Mouse (Mus musculus) embryonic facial prominence, embryonic 11.5 days (tissue): Measurements from ENCODE around the gene Ndufa12. TPM values are rescaled to one million over a fixed set of nuclear protein-coding genes. Genes with fewer than 3 reads are reported as not detected.

Source experiments
- ATAC-seq: fragments of 200-750 bp; cut with Nextera tagmentation; replicated peaks from 2 replicates; pipeline ENCODE4 v1.8.0; 2017; ENCODE audit warnings: low read depth; ENCODE audit not compliant: insufficient number of reproducible peaks, low FRiP score, low TSS enrichment
- DNase-seq: peaks from one replicate; pipeline ENCODE4 v3.0.0-alpha.2; 2015; ENCODE audit warnings: low spot score
- H3K27ac ChIP-seq: fragments of 300-500 bp; sonication (generic); replicated peaks from 2 replicates; pipeline ENCODE4 v1.5.1; 2014; ENCODE audit warnings: mild to moderate bottlenecking, low read depth, low read length, control low read depth
- H3K27me3 ChIP-seq: fragments of 300-500 bp; sonication (generic); 2 replicates; pipeline ENCODE4 v1.6.1; 2014; ENCODE audit warnings: mild to moderate bottlenecking, low read length, moderate library complexity, mixed read lengths; ENCODE audit not compliant: control insufficient read depth, insufficient read depth
- H3K36me3 ChIP-seq: fragments of 300-500 bp; sonication (generic); replicated peaks from 2 replicates; pipeline ENCODE4 v1.6.1; 2014; ENCODE audit warnings: low read depth, mild to moderate bottlenecking, low read length, moderate library complexity, mixed read lengths; ENCODE audit not compliant: control insufficient read depth, insufficient read depth
- H3K4me1 ChIP-seq: fragments of 300-500 bp; sonication (generic); 2 replicates; pipeline ENCODE4 v1.6.1; 2014; ENCODE audit warnings: low read length, mixed read lengths; ENCODE audit not compliant: control insufficient read depth, insufficient read depth
- H3K4me2 ChIP-seq: fragments of 300-500 bp; sonication (generic); 2 replicates; pipeline ENCODE4 v1.6.1; 2014; ENCODE audit warnings: low read depth, mild to moderate bottlenecking, control low read depth, low read length, moderate library complexity
- H3K4me3 ChIP-seq: fragments of 300-500 bp; sonication (generic); 2 replicates; pipeline ENCODE4 v1.5.1; 2014; ENCODE audit warnings: low read depth, low read length, control low read depth
- H3K9ac ChIP-seq: fragments of 300-500 bp; sonication (generic); replicated peaks from 2 replicates; pipeline ENCODE4 v1.6.1; 2014; ENCODE audit warnings: mild to moderate bottlenecking, control low read depth, low read length
- H3K9me3 ChIP-seq: fragments of 300-500 bp; sonication (generic); replicated peaks from 2 replicates; pipeline ENCODE4 v1.6.1; 2016; ENCODE audit warnings: mild to moderate bottlenecking, low read length, inconsistent platforms, mixed read lengths; ENCODE audit not compliant: control insufficient read depth
- WGBS: fragments of 180-500 bp; shearing (Covaris S2); extraction: QIAGEN DNeasy Blood & Tissue Kit; methylation state at CpG from one replicate; pipeline ENCODE4 v1.1.7; 2014; 5-methylcytosine and 5-hydroxymethylcytosine counted together
- polyA plus RNA-seq: library from polyadenylated mRNA; unstranded; fragments of >200 nt; fragmentation: Nextera tagmentation; extraction: Ambion mirVana; gene quantifications from 2 replicates; pipeline ENCODE4 v1.2.1, GENCODE M21; 2014

Gene Ndufa12
- polyA plus RNA-seq, 1 experiment from 2014 or later, result 485 TPM

- no peaks in the 10 kb centered on the region for H3K4me1 ChIP-seq
- H3K27ac ChIP-seq, result no peak overlapping the region
- no peak for ATAC-seq
- WGBS, result 85% methylated on average over 5 of the region's 5 CpGs
- no peak overlapping the region for H3K9ac ChIP-seq
- peaks cover under 1% of the 10 kb centered on the region for H3K36me3 ChIP-seq
- DNase-seq, result no peak
- H3K4me2 ChIP-seq, result no peak overlapping the region
- H3K9me3 ChIP-seq, result no peaks in the 10 kb centered on the region
- H3K27me3 ChIP-seq, result no peaks in the 10 kb centered on the region
- H3K4me3 ChIP-seq, result no peak overlapping the region
Observed at GRCm38 (mm10) chr10:94164104-94164845, 34.2 kb upstream of the Ndufa12 start.

GRCm38 (mm10) chr10:94165426-94165825 lies 33.1 kb upstream of the Ndufa12 start:
- H3K9ac ChIP-seq, result no peak overlapping the region
- no peak overlapping the region for H3K27ac ChIP-seq
- no peaks in the 10 kb centered on the region for H3K27me3 ChIP-seq
- H3K4me1 ChIP-seq, result no peaks in the 10 kb centered on the region
- WGBS, result 94% methylated on average over 16 of the region's 16 CpGs
- ATAC-seq (no peak), DNase-seq (no peak)
- no peak overlapping the region for H3K4me3 ChIP-seq
- no peaks in the 10 kb centered on the region for H3K9me3 ChIP-seq
- no peak overlapping the region for H3K4me2 ChIP-seq
- peaks cover 9% of the 10 kb centered on the region for H3K36me3 ChIP-seq

DNA sequence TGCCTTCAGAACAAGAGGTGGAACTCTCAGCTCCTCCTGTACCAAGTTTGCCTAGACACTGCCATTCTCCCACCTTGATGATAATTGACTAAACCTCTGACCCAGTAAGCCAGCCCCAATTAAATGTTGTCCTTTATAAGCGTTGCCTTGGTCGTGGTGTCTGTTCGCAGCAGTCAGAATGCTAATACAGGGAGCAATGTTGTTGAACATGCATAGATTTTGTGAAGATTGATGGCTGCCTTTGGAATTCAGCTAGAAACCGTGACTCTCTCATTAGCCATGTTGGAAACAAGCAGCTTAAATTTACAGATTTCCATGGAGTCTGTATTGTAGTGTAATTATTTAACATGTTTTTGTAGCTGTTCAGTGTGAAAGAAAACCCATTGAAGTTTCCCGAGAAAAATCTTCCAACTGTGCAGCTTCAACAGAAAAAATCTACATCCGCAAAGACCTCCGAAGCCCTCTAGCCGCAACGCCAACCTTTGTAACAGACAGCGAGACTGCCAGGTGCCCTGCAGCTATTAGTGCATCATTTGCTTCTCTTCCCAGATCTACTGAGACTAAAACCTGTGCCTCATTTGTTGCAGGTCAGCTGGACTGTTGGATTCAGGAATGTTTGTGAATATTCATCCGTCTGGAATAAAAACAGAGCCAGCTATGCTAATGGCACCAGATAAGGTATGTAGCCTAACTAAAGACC lies 31.3 kb upstream of the Ndufa12 start:
- no peak for ATAC-seq
- 94% methylated on average over 11 of the region's 11 CpGs for WGBS
- H3K9ac ChIP-seq, result no peak overlapping the region
- no peak overlapping the region for H3K27ac ChIP-seq
- H3K4me3 ChIP-seq, result no peak overlapping the region
- no peak for DNase-seq
- no peaks in the 10 kb centered on the region for H3K4me1 ChIP-seq
- H3K4me2 ChIP-seq, result no peak overlapping the region
- no peaks in the 10 kb centered on the region for H3K27me3 ChIP-seq
- H3K36me3 ChIP-seq, result peaks cover 9% of the 10 kb centered on the region
- no peaks in the 10 kb centered on the region for H3K9me3 ChIP-seq

DNA sequence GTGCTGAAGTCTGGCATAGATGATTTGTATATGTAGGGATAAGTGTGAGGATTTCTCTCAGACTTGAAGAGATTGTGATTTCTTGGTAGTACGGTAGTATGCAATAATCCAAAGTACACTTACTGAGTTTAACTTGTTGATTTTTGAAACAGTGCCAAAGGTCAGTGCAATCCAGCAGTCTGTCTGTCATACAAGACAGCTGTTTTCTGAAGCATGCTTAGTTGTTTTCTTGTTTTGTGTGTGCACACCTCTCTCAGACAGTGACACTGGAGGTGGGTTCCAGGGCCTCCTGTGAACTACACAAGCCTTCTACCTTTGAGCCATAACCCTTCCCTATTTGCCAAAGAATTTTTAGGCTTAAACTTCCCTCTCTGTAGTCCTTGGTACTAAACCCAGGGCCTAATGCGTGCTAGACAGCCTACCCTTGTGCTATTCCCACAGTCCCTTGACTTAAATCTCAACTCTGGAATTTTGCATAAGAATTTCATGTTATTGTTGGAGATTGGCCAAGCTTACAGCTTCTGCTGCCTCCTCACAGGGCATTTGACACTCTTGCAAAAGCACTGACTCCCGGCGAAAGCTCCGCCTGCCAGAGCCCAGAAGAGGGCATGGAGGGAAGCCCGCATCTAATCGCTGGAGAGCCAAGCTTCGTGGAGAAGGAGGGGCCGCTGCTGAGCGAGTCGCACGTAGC lies 26.9 kb upstream of the Ndufa12 start:
- Histone ChIP-seq H3K36me3 (peaks cover 9% of the 10 kb centered on the region), H3K9me3 (no peaks in the 10 kb centered on the region), H3K4me2 (no peak overlapping the region), H3K4me1 (no peaks in the 10 kb centered on the region), H3K27me3 (no peaks in the 10 kb centered on the region), H3K27ac (no peak overlapping the region), H3K4me3 (no peak overlapping the region), H3K9ac (no peak overlapping the region)
- ATAC-seq (no peak), DNase-seq (no peak)
- WGBS, result 60% methylated on average over 12 of the region's 12 CpGs

GRCm38 (mm10) chr10:94172137-94172536 lies 26.4 kb upstream of the Ndufa12 start:
- H3K4me2 ChIP-seq, result no peak overlapping the region
- no peak for ATAC-seq

GRCm38 (mm10) chr10:94172706-94173105 lies 25.8 kb upstream of the Ndufa12 start:
- 62% methylated on average over 6 of the region's 6 CpGs for WGBS
- no peak overlapping the region for H3K27ac ChIP-seq
- H3K4me1 ChIP-seq, result no peaks in the 10 kb centered on the region
- no peaks in the 10 kb centered on the region for H3K9me3 ChIP-seq
- no peak overlapping the region for H3K4me3 ChIP-seq
- no peak overlapping the region for H3K4me2 ChIP-seq
- H3K9ac ChIP-seq, result no peak overlapping the region
- DNase-seq (no peak), ATAC-seq (no peak)
- no peaks in the 10 kb centered on the region for H3K27me3 ChIP-seq
- H3K36me3 ChIP-seq, result peaks cover 9% of the 10 kb centered on the region

More at GRCm38 (mm10) chr10:94172137-94172536, 26.4 kb upstream of the Ndufa12 start:
- no peak overlapping the region for H3K9ac ChIP-seq
- no peaks in the 10 kb centered on the region for H3K4me1 ChIP-seq
- no peak for DNase-seq
- no peak overlapping the region for H3K27ac ChIP-seq
- H3K9me3 ChIP-seq, result no peaks in the 10 kb centered on the region
- 71% methylated on average over 11 of the region's 11 CpGs for WGBS
- peaks cover 9% of the 10 kb centered on the region for H3K36me3 ChIP-seq
- no peak overlapping the region for H3K4me3 ChIP-seq
- no peaks in the 10 kb centered on the region for H3K27me3 ChIP-seq

DNA sequence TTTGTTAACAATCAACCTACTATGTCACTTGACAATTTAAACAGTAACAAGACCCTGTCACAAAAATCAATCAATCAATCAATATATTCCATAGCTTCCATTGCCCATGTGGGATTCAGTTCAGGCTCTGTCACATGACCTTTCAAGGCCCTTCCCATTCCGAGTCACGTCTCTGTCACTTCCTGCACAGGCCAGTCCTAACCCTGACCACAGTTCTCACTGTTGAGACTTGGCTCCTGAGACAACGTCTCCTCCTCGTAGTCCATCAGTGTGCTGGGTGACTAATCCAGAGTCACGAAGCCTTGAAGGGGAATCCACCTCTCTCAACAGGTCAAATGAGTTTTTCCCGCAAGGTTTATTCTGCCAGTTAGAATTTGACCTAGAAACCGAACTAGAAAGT lies 23.9 kb upstream of the Ndufa12 start:
- peaks cover 6% of the 10 kb centered on the region for H3K36me3 ChIP-seq
- 82% methylated on average over 7 of the region's 7 CpGs for WGBS
- DNase-seq, result no peak

DNA sequence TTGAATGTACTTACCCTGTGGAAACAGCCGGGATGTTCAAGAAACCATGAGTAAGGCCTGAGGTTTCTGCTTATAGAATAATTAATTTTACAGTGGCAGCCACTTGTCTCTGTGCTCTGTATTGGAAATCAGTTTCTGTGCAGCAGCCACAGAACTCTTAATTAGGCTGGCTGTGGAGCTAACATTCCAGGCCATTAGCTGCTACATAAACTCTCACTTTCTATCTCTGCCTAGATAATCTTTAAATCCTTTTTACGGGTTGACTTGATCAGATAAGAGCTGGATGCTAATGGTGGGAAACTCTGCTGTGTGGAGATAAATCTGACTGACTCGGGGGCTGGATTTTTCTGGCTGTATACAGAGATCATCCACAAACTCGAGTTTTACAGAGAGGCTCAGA lies 15.3 kb upstream of the Ndufa12 start:
- Histone ChIP-seq H3K4me3 (no peak overlapping the region), H3K9me3 (no peaks in the 10 kb centered on the region), H3K4me1 (no peaks in the 10 kb centered on the region), H3K27me3 (no peaks in the 10 kb centered on the region), H3K36me3 (0 out of 2 replicates have a peak, but pooled peaks cover 2% of the 10 kb centered on the region), H3K4me2 (no peak overlapping the region), H3K27ac (no peak overlapping the region), H3K9ac (no peak overlapping the region)
- ATAC-seq, result no peak
- 69% methylated on average over 4 of the region's 4 CpGs for WGBS
- DNase-seq, result no peak

More for the DNA sequence above, 23.9 kb upstream of the Ndufa12 start:
- Histone ChIP-seq H3K27me3 (no peaks in the 10 kb centered on the region), H3K4me1 (no peaks in the 10 kb centered on the region), H3K9ac (no peak overlapping the region), H3K9me3 (no peaks in the 10 kb centered on the region), H3K4me2 (no peak overlapping the region), H3K4me3 (no peak overlapping the region), H3K27ac (no peak overlapping the region)
- no peak for ATAC-seq
